Mouse (Mus musculus) erythroblast, embryonic 14.5 days (primary cell): ENCODE measurements around the gene Mapk1.

Experiments used
- GATA1 ChIP-seq: IDR thresholded peaks from 2 replicates; pipeline ENCODE4 v1.6.1; 2012; ENCODE audit warnings: low read length, inconsistent platforms, mixed read lengths
- TAL1 ChIP-seq: IDR thresholded peaks from 3 replicates; pipeline ENCODE4 v1.6.1; 2012; ENCODE audit warnings: low read length, inconsistent platforms, mixed read lengths

GRCm38 (mm10) chr16:17073000-17073399 lies 89.8 kb downstream of the Mapk1 start:
- no peak for TF ChIP-seq GATA1
- no peak for TF ChIP-seq TAL1
